Mouse (Mus musculus) lung, adult 18-20 months (tissue): ENCODE measurements around the gene 1700017N19Rik.

Experiments
- DNase-seq, 2 experiments: peaks; one replicate each; pipeline ENCODE4 v3.0.0; 2022; ENCODE audit warnings: mixed read lengths in 2 of 2

Gene 1700017N19Rik

DNA sequence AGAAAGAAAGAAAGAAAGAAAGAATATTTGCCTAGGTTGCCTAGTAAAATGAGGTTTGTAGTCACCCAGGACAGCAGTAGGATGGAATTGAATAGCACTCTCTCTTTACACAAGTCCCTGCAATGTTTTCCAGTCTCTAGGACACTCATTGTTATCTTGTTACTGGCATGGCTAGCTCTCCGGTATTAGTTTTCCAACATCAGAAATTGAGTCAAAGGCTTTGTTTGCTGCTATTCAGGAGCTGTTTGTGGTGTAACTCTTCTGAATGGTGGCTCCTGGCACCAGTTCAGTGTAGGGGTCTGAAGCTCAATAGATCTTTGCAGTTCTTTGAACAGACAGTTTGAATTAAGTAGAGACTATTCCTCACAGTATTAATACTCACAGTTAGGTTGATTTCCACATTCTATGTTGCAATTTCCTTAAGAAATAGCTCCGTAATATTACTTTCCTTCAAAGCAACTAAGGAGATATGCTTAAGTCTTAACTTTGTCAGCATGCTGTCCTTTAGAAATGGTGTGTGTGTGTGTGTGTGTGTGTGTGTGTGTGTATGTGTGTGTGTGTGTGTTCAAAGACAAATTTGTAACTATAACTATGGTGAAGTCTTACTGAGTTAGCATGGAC lies 71.8 kb downstream of the 1700017N19Rik start:
- no peak for DNase-seq
